Mouse (Mus musculus) R1 (cell line): Measurements from ENCODE around the gene Ccni.

Source experiments
- DNase-seq: peaks from one replicate; pipeline ENCODE4 v3.0.0-alpha.2; 2018; ENCODE audit warnings: low read depth, low spot score

The Ccni gene

DNA sequence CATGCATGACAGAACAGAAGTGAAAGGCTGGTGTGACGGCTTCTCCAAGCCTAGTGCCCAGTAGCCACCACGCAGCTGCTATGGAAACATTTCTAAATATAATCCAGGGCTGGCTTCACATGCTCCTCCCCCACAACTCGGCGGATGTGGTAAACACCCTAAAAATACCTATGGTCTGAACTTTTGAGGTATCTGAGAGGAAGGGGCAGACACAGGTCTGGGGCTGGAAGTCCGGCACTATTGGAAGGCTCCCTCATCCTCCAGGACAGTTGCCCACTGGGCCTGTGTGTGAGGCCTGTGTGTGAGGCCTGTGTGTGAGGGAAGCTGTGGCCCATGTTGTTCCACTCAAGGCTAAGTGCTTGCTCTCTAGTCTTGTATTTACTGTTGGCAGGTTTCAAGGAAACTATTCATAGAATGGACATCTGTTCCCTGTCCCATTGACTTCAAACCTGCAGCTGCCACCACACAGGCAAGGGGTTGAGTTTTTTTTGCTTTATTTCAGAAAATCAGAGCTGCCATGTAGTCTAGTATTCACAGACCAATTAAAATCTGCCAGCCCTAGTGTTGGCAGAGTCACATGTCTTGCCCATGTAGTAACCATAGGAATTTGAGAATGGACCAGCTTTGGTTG lies 69.2 kb downstream of the Ccni start:
- no peak for DNase-seq

GRCm38 (mm10) chr5:93135368-93136107 lies 70.8 kb downstream of the Ccni start:
- no peak for DNase-seq

DNA sequence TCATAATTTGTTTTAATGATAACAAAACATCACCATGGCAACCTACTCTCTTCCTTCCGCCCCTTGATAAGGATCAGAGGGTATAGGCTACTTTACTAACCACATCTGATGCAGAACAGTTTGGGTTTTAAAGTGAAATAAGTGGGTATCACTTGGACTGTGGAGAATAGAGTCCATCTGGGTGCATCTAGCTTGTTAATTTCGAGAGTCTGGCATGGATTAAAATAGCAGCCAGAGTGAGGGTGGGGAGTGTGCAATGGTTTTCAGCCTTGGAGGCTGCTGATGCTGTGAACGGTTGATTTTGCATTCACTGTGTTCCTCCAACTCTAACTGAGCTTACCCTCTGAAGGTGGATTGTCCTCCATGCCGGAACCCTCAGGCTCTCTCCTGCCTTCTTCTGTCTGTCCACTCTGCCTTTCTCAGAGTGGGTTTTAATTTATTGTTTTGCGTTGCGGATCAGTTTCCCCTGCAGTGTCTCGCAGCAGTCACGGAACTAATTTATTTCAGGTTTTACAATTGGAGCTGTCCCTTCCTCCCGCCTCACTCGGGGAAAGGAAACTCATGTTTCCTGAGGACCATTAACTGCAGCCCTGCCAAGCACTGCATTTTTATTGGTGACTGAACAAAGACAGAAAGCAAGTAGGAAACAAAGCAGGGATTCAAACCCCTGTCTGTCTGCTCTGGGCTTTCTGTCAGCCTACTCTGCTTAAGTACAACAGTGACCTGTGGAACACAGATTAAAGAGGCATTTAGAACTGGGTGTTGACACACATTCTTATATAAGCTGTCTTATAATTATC lies 72.7 kb downstream of the Ccni start:
- DNase-seq, result no peak
